ENCODE assay signal across 12 mouse cellular contexts in genomic region chr7:139806175-139806601, GRCm38 (mm10). TPM values are rescaled to one million over a fixed set of nuclear protein-coding genes. Genes with fewer than 3 reads are reported as not detected.
DNase-seq lines count a peak whose midpoint lies in the region; ATAC-seq lines count a peak whose summit lies in the region.
"Had no signal": no experiment of that assay in that cellular context is flagged by ENCODE, and none has a peak within 500 bp of the region (broad histone marks: within the 10 kb centered on the region; RNA-seq: fewer than 3 reads in every experiment).

No protein-coding gene starts in this region.

- H3K9ac ChIP-seq in midbrain, embryonic 16.5 days (ENCODE audit: low read depth, low read length) = no peak overlapping the region; the same call in 1 of the 2 replicates

- DNase-seq in layer of hippocampus, postnatal 10 days (ENCODE audit: low spot score in 2 of 2) = peak; percentile 14 to 26
- no peak for DNase-seq in layer of hippocampus, adult 9-10 months (ENCODE audit: low spot score)
- DNase-seq in brain, adult 2 months (ENCODE audit: low read depth, low spot score) = peak; percentile 80
- peak; percentile 36 to 40 for DNase-seq in frontal cortex, postnatal 36 days (ENCODE audit: low spot score in 2 of 2)
- no peak for DNase-seq in heart, postnatal 36 days
- no peak for DNase-seq in embryo, embryonic 11 days
- DNase-seq in MN1 (ENCODE audit: low spot score) = no peak
- DNase-seq: cerebellum, adult 9-11 months; kidney, adult 8-10 months; lung, adult 18-20 months had no signal

- 0 out of 2 replicates have a peak overlapping the region, but pooled peaks have one; percentile 23 for H3K27ac ChIP-seq in midbrain, embryonic 16.5 days (ENCODE audit: low read length)

- 20% methylated on average over 8 of the region's 8 CpGs for WGBS in midbrain, embryonic 16.5 days

- H3K4me3 ChIP-seq in midbrain, embryonic 16.5 days (ENCODE audit: low read depth, low read length) = no peak overlapping the region

- H3K4me1 ChIP-seq in midbrain, embryonic 16.5 days (ENCODE audit: control insufficient read depth, insufficient read depth, low read length) = peaks cover 8% of the 10 kb centered on the region; the same call in 1 of the 2 replicates

- intact Hi-C loops in heart, postnatal 36 days (cut with DNase I) = no loop called here

- H3K36me3 ChIP-seq in midbrain, embryonic 16.5 days (ENCODE audit: control insufficient read depth, insufficient read depth, low read length) = no peaks in the 10 kb centered on the region

- H3K27me3 ChIP-seq in midbrain, embryonic 16.5 days (ENCODE audit: control insufficient read depth, insufficient read depth, low read depth, low read length) = no peaks in the 10 kb centered on the region

- H3K4me2 ChIP-seq in midbrain, embryonic 16.5 days (ENCODE audit: low read length) = no peak overlapping the region

- 0 out of 2 replicates have a peak, but pooled peaks have one; percentile 64 for ATAC-seq in midbrain, embryonic 16.5 days

- no peaks in the 10 kb centered on the region for H3K9me3 ChIP-seq in midbrain, embryonic 16.5 days (replicated peaks; ENCODE audit: control insufficient read depth, low read length, poor library complexity, severe bottlenecking)

RNA-seq across cellular contexts. Expression of gene Adgra1, which starts 27.8 kb away (rescaled TPM):
- 10 to 100 TPM; 47.8 to 49.8 TPM for total RNA-seq in layer of hippocampus, postnatal 10 days (2021)
- 31.5 and 34.1 TPM in 2 replicates for polyA plus RNA-seq in midbrain, embryonic 16.5 days (2015; fragmentation: Nextera tagmentation; extraction: Ambion mirVana)
- not detected for total RNA-seq in heart, postnatal 36 days (2021)
- total RNA-seq: megakaryocyte-erythroid progenitor cell, adult 5-6 weeks had no signal

Comparison
In these comparisons a context has a peak if more than half of its experiments do, and no peak if none do; other contexts are left out.
1. DNase-seq: peak in layer of hippocampus, postnatal 10 days (2 of 2), brain, adult 2 months (single experiment) and frontal cortex, postnatal 36 days (2 of 2); none in layer of hippocampus, adult 9-10 months (single experiment), heart, postnatal 36 days (0 of 2), embryo, embryonic 11 days (single experiment) and MN1 (single experiment).
2. RNA of gene Adgra1, which starts 27.8 kb away (total RNA-seq): 47.8 to 49.8 TPM in layer of hippocampus, postnatal 10 days; not detected in heart, postnatal 36 days; every median in the first group is over 10 times any median in the second.